Mouse (Mus musculus) MN1 (cell line): ENCODE data around the gene Ptrhd1.
"Not testable (repeated sequence)": the region's sequence is repeated elsewhere in the genome, so short reads cannot be mapped to it uniquely, and the experiment has no call there.

Experiments
- DNase-seq: peaks from one replicate; pipeline ENCODE4 v3.0.0-alpha.2; 2016; ENCODE audit warnings: low spot score

The Ptrhd1 gene

GRCm38 (mm10) chr12:4233572-4234508 lies at the start of gene Ptrhd1, which contains the start of gene Cenpo:
Gene Ptrhd1, plus strand, starts transcription at chr12:4234027.
Gene Cenpo, minus strand, starts transcription at chr12:4234294.
- DNase-seq, result peak; percentile 76

- no peak for DNase-seq
These were observed 49.2 kb upstream of the Ptrhd1 start for GRCm38 (mm10) chr12:4184648-4185047.

- DNase-seq, result peak; percentile 61
These were observed 45.4 kb upstream of the Ptrhd1 start for GRCm38 (mm10) chr12:4188171-4189059.

- no peak for DNase-seq
These were observed 44.8 kb upstream of the Ptrhd1 start for GRCm38 (mm10) chr12:4189060-4189447.

- DNase-seq, result no peak
These were observed 41.3 kb upstream of the Ptrhd1 start for GRCm38 (mm10) chr12:4192514-4192913.

DNA sequence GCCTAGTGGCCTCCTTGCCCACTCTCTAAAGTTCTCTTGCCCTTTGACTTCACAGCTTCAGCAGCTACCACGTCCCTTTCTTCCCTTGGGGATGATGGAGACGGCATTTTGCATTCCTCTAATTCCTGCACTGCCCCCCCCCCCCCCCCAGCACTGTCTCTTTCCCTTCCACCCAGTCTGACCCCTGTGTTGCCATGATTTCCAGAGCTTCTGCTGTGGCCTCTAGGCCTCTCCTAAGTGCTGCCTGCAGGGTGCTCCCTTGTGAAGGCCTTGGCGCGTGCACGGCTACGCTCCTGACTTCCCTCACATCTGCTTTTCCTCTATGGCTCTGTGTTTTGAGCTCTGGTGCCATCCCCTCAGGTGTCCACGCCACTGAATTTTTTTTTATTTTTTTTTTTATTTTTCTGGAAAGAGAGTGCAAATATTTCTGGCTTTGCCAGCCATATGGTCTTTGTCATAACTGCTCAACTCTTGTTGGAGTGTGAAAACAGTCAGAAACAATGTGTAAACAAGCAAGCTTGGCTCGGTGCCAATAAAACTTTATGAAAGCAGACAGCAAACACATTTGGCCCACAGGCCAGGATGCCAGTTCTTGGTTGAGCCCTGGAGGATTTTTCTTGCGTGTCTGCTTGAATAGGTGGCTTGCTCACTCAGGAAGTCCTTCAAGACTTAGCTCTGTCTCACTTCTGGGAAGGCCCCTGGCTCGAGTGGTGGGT lies 40.6 kb upstream of the Ptrhd1 start:
- no peak for DNase-seq

GRCm38 (mm10) chr12:4194643-4195042 lies 39.2 kb upstream of the Ptrhd1 start:
- no peak for DNase-seq

DNA sequence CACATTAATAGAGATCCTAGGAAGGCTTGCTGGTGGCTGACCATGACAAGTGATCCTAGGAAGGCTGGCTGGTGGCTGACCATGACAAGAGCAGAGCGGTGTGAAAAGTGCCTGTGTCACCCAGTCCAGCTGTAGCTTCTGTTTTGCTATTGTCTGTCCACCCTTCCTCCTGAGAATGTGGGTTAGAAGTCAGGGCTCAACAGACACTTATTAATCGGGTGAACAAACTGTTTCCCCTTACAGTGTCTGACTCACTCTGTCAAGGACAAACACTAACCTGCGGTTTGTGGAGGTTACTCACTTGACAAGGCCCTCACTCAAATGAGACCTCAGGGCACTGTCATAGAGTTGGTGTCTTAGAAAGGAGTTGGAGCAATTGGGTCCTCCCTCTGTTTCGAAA lies 35.1 kb upstream of the Ptrhd1 start:
- DNase-seq, result no peak

- DNase-seq, result no peak
These were observed 34.6 kb upstream of the Ptrhd1 start for GRCm38 (mm10) chr12:4199271-4199670.

DNA sequence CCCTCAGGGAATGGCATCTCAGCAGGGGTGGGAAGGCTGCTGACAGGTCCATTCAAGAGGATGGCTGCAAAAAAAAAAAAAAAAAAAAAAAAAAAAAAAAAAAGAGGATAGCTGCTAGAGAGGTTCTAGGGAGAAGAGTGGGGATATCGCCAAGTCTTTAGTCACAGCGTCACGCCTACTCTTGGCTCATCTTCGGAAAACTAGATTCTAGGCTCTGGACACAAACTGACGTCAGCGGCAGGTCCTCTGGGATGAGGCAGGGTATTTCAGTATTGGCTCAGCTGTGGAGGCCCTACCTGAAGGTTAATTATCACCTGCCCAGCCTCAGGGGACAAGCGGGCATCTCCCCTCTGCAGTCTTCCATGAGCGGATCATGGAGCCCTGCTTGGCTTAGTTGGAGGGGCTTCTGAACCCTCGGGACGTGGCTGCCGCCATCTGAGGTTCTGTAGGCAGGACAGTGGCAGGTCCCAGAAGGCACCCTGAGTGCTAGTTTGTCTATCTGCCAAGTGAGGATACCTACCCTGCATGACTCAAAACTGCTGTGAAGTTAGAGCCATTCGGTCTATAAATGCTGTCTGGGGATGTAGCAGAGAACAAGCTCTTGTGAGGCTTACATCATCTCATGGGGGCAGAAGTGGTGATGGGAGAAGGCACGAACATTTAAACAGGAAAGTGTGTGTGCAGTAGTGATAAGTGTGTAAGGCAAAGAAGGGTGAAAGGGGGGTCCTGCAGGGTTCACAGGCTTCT lies 32.2 kb upstream of the Ptrhd1 start:
- DNase-seq, result no peak

GRCm38 (mm10) chr12:4202206-4202605 lies 31.6 kb upstream of the Ptrhd1 start:
- DNase-seq, result no peak

- no peak for DNase-seq
These were observed 27.7 kb upstream of the Ptrhd1 start for GRCm38 (mm10) chr12:4206106-4206505.

DNA sequence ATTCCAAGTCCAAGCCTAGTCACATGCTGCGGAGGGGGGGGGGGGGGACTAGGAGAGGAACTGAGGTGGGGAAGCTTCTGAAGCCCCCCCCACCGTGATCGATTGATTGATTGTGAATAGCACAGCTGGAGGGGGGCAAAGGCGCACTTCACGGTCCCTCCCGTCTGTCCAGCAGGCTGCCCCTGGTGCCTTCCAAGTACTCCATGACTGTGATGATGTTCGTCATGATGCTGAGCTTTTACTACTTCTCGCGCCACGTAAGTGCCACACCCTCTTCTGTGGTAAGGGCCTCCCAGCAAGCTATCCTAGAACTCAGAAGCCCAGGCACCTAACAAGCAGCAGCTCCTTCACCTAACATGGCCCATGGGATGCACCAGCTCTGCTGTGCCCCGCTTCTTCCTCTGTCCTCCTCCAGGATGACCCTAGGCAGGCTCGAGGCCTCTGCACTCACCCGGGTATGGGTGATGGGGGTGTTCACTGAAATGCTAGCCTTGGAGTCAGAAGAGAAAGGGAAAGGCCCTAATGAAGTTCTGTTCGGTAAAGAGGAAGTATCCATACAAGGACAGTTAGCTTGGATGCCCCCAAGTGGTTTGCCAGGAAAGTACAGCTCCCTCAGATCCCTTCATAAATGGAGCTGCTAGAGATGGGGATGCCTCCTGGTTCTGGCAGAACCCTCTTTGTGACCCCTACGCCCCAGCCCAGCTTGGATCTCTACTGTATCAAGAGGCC lies 25.3 kb upstream of the Ptrhd1 start:
- no peak for DNase-seq

DNA sequence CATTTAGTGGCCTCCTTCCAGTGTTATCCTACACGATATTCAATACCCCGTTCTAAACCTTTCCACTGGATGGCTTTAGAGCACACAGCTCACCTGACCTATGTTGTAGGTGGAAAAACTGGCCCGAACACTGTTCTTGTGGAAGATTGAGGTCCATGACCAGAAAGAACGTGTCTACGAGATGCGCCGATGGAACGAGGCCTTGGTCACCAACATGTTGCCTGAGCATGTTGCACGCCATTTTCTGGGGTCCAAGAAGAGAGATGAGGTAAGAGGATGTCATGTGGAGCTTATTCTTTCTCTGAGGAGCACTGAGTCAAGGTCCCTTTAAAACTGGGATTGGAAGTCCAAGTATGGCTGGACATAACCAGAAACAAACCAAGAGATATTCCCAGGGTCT lies 24.6 kb upstream of the Ptrhd1 start:
- DNase-seq, result no peak

DNA sequence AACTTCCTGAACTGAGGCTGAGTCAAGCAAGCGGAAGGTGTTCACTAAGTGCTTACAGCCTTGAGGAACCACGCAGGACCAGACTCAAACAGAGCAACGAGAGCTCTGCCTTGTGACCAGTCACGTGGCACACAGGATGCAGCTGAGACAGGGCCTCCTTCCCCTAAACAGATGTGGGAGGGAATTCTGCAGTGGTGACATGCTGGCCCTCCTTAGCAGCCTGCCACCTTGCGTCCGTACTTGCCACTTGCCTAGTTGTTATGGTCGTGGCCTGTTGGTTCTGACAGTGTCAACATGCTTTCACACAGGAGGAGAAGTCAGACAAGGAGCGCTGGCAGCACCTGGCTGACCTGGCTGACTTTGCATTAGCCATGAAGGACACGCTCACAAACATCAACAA lies 22.7 kb upstream of the Ptrhd1 start:
- DNase-seq, result no peak

DNA sequence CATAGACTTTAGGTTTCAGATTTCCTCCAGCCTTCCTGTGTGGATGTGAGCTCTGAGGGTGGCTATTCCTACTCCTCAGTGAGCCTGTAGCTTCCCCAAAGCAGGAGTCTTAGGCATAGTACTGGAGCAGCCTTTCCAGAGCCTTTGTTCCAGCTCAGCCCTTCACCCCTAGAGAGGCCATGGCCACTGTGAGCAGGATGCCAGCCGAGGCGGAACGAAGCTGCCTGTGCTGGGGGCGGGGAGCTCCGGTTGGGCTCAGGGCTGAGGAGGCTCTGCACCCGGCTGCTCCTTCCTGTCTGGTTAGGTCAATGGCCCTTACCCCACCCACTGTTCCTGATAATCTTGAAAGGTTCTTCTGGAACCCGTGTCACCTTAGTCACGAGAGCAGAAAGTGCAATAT lies 20.9 kb upstream of the Ptrhd1 start:
- DNase-seq, result no peak

DNA sequence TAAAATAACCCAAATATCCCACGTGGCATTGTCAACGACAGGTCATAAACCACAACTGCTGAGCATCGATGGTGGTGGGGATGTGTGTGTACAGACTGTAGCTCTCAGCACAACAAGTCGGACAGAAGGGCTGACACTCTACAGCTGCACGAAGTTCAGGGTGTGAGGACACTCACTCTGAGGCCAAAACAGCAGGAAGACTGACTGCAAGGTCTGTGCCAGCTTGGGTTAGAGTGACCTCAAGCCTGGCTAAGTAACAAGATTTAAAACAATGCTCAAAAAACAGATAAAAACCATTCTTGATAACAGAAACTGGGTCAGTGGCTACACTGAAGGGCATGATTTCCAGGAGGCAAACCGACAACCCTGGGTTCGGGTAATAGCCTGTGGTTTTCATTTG lies 3.7 kb upstream of the Ptrhd1 start:
- DNase-seq, result no peak

DNA sequence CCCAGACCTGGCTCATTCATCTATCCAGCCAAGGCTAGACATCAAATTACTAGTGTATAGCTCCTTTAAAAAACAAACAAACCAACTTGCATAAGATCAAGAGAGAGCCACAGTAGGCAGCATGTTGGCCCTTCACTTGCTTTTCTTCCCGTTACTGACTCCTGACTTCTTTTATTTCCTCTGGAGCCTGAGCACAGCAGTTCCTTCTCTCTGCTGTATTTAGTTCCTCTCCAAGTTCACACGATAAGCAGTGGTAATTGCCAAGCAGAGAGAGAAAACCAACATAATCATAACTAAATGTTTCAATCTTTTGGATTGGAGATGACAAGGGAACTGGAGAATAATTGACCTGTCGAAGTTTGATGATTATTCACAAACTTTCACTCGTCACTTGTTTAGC lies 1.1 kb upstream of the Ptrhd1 start:
- DNase-seq, result no peak

- no peak for DNase-seq
These were observed 3.7 kb downstream of the Ptrhd1 start for GRCm38 (mm10) chr12:4237481-4237880.

- DNase-seq, result not testable (repeated sequence)
These were observed 6.5 kb downstream of the Ptrhd1 start for GRCm38 (mm10) chr12:4240281-4240680.

DNA sequence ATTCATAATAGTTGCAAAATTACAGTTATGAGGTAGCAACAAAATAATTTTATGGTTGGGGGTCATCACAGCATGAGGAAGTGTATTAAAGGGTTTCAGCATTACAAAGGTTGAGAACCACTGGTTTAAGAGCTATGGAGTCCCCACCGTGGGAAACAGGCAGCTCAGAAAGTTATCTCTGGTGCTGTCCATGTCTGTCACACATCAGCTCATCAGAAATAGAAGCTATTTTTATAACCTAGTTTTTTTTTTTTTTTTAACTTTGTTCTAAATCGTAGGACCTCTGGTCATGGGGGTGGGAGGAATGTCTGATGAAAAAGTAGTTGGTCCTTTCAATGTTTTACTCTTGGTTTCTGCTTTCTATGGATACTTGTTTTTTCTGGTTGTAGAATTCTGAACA lies 10.0 kb downstream of the Ptrhd1 start:
- no peak for DNase-seq
